Mouse (Mus musculus) myocyte (in vitro differentiated cells): ENCODE results near the gene Abca7.

Source experiments
- MYOD1 ChIP-seq, 3 experiments: IDR thresholded peaks; one replicate each; pipeline ENCODE4 v1.6.1; 2011; ENCODE audit warnings: control low read depth in 2 of 3, low read depth in 2 of 3, mild to moderate bottlenecking in 2 of 3, moderate library complexity in 1 of 3; ENCODE audit not compliant: insufficient read length in 2 of 3, control insufficient read depth in 1 of 3
- POLR2A ChIP-seq: IDR thresholded peaks from one replicate; pipeline ENCODE4 v1.6.1; 2011; ENCODE audit warnings: low read depth, mild to moderate bottlenecking, control low read depth, moderate library complexity; ENCODE audit not compliant: insufficient read length
- POLR2AphosphoS2 ChIP-seq: IDR thresholded peaks from one replicate; pipeline ENCODE4 v1.6.1; 2011; ENCODE audit warnings: low read depth, control low read depth; ENCODE audit not compliant: insufficient read length
- SRF ChIP-seq: IDR thresholded peaks from one replicate; pipeline ENCODE4 v1.6.1; 2011; ENCODE audit warnings: low read depth; ENCODE audit not compliant: control insufficient read depth, insufficient read length
- TCF12 ChIP-seq: IDR thresholded peaks from one replicate; pipeline ENCODE4 v1.6.1; 2011; ENCODE audit warnings: mild to moderate bottlenecking, control low read depth; ENCODE audit not compliant: poor library complexity, insufficient read depth, severe bottlenecking

DNA sequence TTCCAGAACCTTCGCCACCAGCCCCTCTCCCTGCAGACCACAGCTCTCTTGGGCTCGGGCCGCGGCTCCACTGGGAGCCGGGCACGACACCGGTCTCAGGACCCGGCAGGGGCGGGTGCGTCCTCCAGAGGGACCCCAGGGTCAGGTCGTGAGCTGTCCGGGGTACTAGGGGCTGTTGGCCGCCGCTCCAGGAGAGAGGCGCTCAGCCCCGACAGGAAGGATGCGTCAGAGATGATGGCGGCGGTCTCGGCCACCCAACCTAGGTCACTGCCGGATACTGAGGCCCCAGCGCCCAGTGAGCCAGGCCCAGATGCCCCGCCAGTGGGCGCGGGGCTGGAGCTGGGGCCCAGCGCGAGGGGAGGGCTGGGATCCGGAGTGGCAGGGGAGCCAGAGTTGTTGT, 19.0 kb upstream of the Abca7 start:
- TF ChIP-seq POLR2A (no peak), TCF12 (no peak), POLR2AphosphoS2 (no peak), MYOD1 (IDR thresholded peaks at IDR 0.05; ENCODE audit: control insufficient read depth in 1 of 3, insufficient read length in 2 of 3, low read depth in 2 of 3) (no peak), SRF (no peak)
